Mouse (Mus musculus) lung, postnatal 0 days (tissue): ENCODE results near the gene Pip5kl1.

Source experiments
- CTCF ChIP-seq: IDR thresholded peaks from 2 replicates; pipeline ENCODE4 v1.5.1; 2016; ENCODE audit warnings: antibody characterized with exemption, mild to moderate bottlenecking
- EP300 ChIP-seq: IDR thresholded peaks from 2 replicates; pipeline ENCODE4 v1.6.1; 2016; ENCODE audit warnings: antibody characterized with exemption, mild to moderate bottlenecking, control low read depth

DNA sequence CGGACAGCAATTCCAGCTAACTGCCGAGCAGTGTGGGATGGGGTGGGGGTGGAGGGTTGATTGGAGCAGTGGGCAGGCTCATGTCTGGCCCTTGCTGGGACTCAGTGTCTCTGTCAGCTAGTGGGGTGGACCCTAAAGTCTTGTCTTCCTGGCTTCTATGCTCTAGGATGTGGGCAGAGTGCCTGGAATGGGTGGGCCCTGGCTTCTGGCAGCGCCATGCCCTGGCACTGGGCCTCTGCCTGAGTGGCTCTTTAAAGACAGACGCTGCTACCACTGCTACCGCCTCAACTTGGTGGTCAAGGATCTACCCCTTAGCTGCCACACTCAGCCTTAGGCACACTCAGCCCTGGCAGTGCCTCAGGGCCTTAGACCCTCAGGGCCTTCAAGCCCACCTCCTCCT is 54.1 kb downstream of the Pip5kl1 start:
- TF ChIP-seq CTCF (0 out of 2 replicates have a peak, but pooled peaks have one; percentile 3), EP300 (no peak)
